In genomic region chr12:54264418-54264733, GRCm38 (mm10) we compare ENCODE assay signal across 13 mouse cellular contexts.
DNase-seq lines count a peak whose midpoint lies in the region; ATAC-seq lines count a peak whose summit lies in the region.
"Had no signal": no experiment of that assay in that cellular context is flagged by ENCODE, and none has a peak within 500 bp of the region (broad histone marks: within the 10 kb centered on the region; RNA-seq: fewer than 3 reads in every experiment).

No protein-coding gene starts in this region.

- H3K27ac ChIP-seq in forebrain, embryonic 14.5 days (ENCODE audit: low read depth, low read length) = no peak overlapping the region
- H3K27ac ChIP-seq in forebrain, embryonic 11.5 days (ENCODE audit: low read depth, low read length) = no peak overlapping the region
- no peak overlapping the region for H3K27ac ChIP-seq in kidney, embryonic 16.5 days (ENCODE audit: low read length)
- H3K27ac ChIP-seq in embryonic facial prominence, embryonic 10.5 days (replicated peaks) = 0 out of 2 replicates have a peak overlapping the region, but pooled peaks have one; percentile 48
- H3K27ac ChIP-seq in intestine, embryonic 16.5 days (ENCODE audit: low read length) = 0 out of 2 replicates have a peak overlapping the region, but pooled peaks have one; percentile 14
- H3K27ac ChIP-seq: limb, embryonic 15.5 days; neural tube, embryonic 12.5 days had no signal

- DNase-seq in forebrain, embryonic 14.5 days (ENCODE audit: low spot score) = peak; percentile 16
- DNase-seq in forebrain, embryonic 11.5 days (ENCODE audit: low spot score) = no peak
- no peak for DNase-seq in kidney, postnatal 4 days
- DNase-seq in embryonic facial prominence, embryonic 10.5 days (ENCODE audit: low spot score) = no peak
- no peak for DNase-seq in adrenal gland, adult (ENCODE audit: inconsistent age in 2 of 2, low spot score in 1 of 2)
- no peak for DNase-seq in right cerebral cortex, postnatal 25 days
- DNase-seq: cerebellum, adult 9-11 months; thymus, postnatal 36 days had no signal

- no peak overlapping the region for H3K4me3 ChIP-seq in forebrain, embryonic 14.5 days (ENCODE audit: low read depth, low read length)
- H3K4me3 ChIP-seq in forebrain, embryonic 11.5 days (ENCODE audit: low read depth, low read length) = no peak overlapping the region
- no peak overlapping the region for H3K4me3 ChIP-seq in kidney, embryonic 16.5 days (ENCODE audit: low read length)
- H3K4me3 ChIP-seq in embryonic facial prominence, embryonic 10.5 days = no peak overlapping the region
- no peak overlapping the region for H3K4me3 ChIP-seq in intestine, embryonic 16.5 days (ENCODE audit: low read length)
- H3K4me3 ChIP-seq: erythroblast, embryonic 14.5 days; limb, embryonic 15.5 days; neural tube, embryonic 12.5 days had no signal

- H3K4me2 ChIP-seq in forebrain, embryonic 14.5 days (ENCODE audit: low read length) = no peak overlapping the region
- H3K4me2 ChIP-seq in forebrain, embryonic 11.5 days (ENCODE audit: low read depth, low read length, severe bottlenecking) = no peak overlapping the region
- H3K4me2 ChIP-seq in kidney, embryonic 16.5 days (replicated peaks; ENCODE audit: low read depth, low read length) = no peak overlapping the region
- no peak overlapping the region for H3K4me2 ChIP-seq in intestine, embryonic 16.5 days (ENCODE audit: low read depth, low read length)
- H3K4me2 ChIP-seq: limb, embryonic 15.5 days; neural tube, embryonic 12.5 days had no signal

- WGBS in forebrain, embryonic 14.5 days = 73% methylated on average over 4 of the region's 4 CpGs
- 59% methylated on average over 4 of the region's 4 CpGs for WGBS in forebrain, embryonic 11.5 days
- 34% methylated on average over 4 of the region's 4 CpGs for WGBS in kidney, embryonic 16.5 days
- WGBS in embryonic facial prominence, embryonic 10.5 days = 47% methylated on average over 4 of the region's 4 CpGs
- WGBS in intestine, embryonic 16.5 days = 46% methylated on average over 4 of the region's 4 CpGs

- H3K9me3 ChIP-seq in forebrain, embryonic 14.5 days (replicated peaks; ENCODE audit: control insufficient read depth, low read length) = no peaks in the 10 kb centered on the region
- H3K9me3 ChIP-seq in forebrain, embryonic 11.5 days (ENCODE audit: control insufficient read depth, low read length) = no peaks in the 10 kb centered on the region
- no peaks in the 10 kb centered on the region for H3K9me3 ChIP-seq in kidney, embryonic 16.5 days (ENCODE audit: low read length)
- no peaks in the 10 kb centered on the region for H3K9me3 ChIP-seq in embryonic facial prominence, embryonic 10.5 days
- no peaks in the 10 kb centered on the region for H3K9me3 ChIP-seq in intestine, embryonic 16.5 days (ENCODE audit: control insufficient read depth, low read length)
- H3K9me3 ChIP-seq: limb, embryonic 15.5 days; neural tube, embryonic 12.5 days had no signal

- ATAC-seq in forebrain, embryonic 14.5 days = no peak
- no peak for ATAC-seq in forebrain, embryonic 11.5 days (replicated peaks; ENCODE audit: low FRiP score)
- peak; percentile 54; the same call in 1 of the 2 replicates for ATAC-seq in kidney, embryonic 16.5 days (ENCODE audit: low FRiP score, low TSS enrichment)
- ATAC-seq in intestine, embryonic 16.5 days = peak; percentile 72

- no peak overlapping the region for H3K9ac ChIP-seq in forebrain, embryonic 14.5 days (ENCODE audit: low read length)
- no peak overlapping the region for H3K9ac ChIP-seq in forebrain, embryonic 11.5 days (ENCODE audit: low read length)
- no peak overlapping the region for H3K9ac ChIP-seq in kidney, embryonic 16.5 days (replicated peaks; ENCODE audit: low read length)
- H3K9ac ChIP-seq in intestine, embryonic 16.5 days (ENCODE audit: low read depth, low read length) = no peak overlapping the region
- H3K9ac ChIP-seq: limb, embryonic 15.5 days; neural tube, embryonic 12.5 days had no signal

- H3K27me3 ChIP-seq in forebrain, embryonic 14.5 days (replicated peaks; ENCODE audit: control insufficient read depth, insufficient read depth, low read length) = no peaks in the 10 kb centered on the region
- H3K27me3 ChIP-seq in forebrain, embryonic 11.5 days (ENCODE audit: control insufficient read depth, insufficient read depth, low read length) = no peaks in the 10 kb centered on the region
- H3K27me3 ChIP-seq in kidney, embryonic 16.5 days (ENCODE audit: insufficient read depth, low read length) = no peaks in the 10 kb centered on the region
- H3K27me3 ChIP-seq in embryonic facial prominence, embryonic 10.5 days (replicated peaks; ENCODE audit: low read depth, poor library complexity, severe bottlenecking) = peaks cover 6% of the 10 kb centered on the region; the same call in 1 of the 2 replicates
- no peaks in the 10 kb centered on the region for H3K27me3 ChIP-seq in intestine, embryonic 16.5 days (replicated peaks; ENCODE audit: control insufficient read depth, insufficient read depth, low read length)
- H3K27me3 ChIP-seq: limb, embryonic 15.5 days; neural tube, embryonic 12.5 days had no signal

- 0 out of 2 replicates have a peak, but pooled peaks cover 12% of the 10 kb centered on the region for H3K4me1 ChIP-seq in forebrain, embryonic 14.5 days (ENCODE audit: control insufficient read depth, insufficient read depth, low read length)
- H3K4me1 ChIP-seq in forebrain, embryonic 11.5 days (replicated peaks; ENCODE audit: control insufficient read depth, insufficient read depth, low read length) = peaks cover 8% of the 10 kb centered on the region; the same call in 1 of the 2 replicates
- H3K4me1 ChIP-seq in kidney, embryonic 16.5 days (ENCODE audit: insufficient read depth, low read length) = peaks cover 14% of the 10 kb centered on the region
- H3K4me1 ChIP-seq in embryonic facial prominence, embryonic 10.5 days = peaks cover 28% of the 10 kb centered on the region
- H3K4me1 ChIP-seq in intestine, embryonic 16.5 days (ENCODE audit: control insufficient read depth, insufficient read depth, low read length) = peaks cover 20% of the 10 kb centered on the region
- H3K4me1 ChIP-seq: neural tube, embryonic 12.5 days had no signal

- no peaks in the 10 kb centered on the region for H3K36me3 ChIP-seq in forebrain, embryonic 14.5 days (ENCODE audit: control insufficient read depth, insufficient read depth, low read length)
- no peaks in the 10 kb centered on the region for H3K36me3 ChIP-seq in forebrain, embryonic 11.5 days (ENCODE audit: control insufficient read depth, insufficient read depth, low read length)
- H3K36me3 ChIP-seq in kidney, embryonic 16.5 days (ENCODE audit: insufficient read depth, low read length) = no peaks in the 10 kb centered on the region
- H3K36me3 ChIP-seq in embryonic facial prominence, embryonic 10.5 days (replicated peaks) = no peaks in the 10 kb centered on the region
- no peaks in the 10 kb centered on the region for H3K36me3 ChIP-seq in intestine, embryonic 16.5 days (ENCODE audit: control insufficient read depth, insufficient read depth, low read length)
- H3K36me3 ChIP-seq: limb, embryonic 15.5 days; neural tube, embryonic 12.5 days had no signal

Comparison
In these comparisons a context has a peak if more than half of its experiments do, and no peak if none do; other contexts are left out.
1. ATAC-seq: peak in kidney, embryonic 16.5 days (single experiment) and intestine, embryonic 16.5 days (single experiment); none in forebrain, embryonic 14.5 days (single experiment) and forebrain, embryonic 11.5 days (single experiment).
2. H3K27ac ChIP-seq: peak in embryonic facial prominence, embryonic 10.5 days (single experiment) and intestine, embryonic 16.5 days (single experiment); none in forebrain, embryonic 14.5 days (single experiment), forebrain, embryonic 11.5 days (single experiment) and kidney, embryonic 16.5 days (single experiment).